Mouse (Mus musculus) frontal cortex, postnatal 14 days (tissue): ENCODE measurements around the gene Rps7.

ENCODE experiments used
- DNase-seq, 2 experiments: peaks; one replicate each; pipeline ENCODE4 v3.0.0; 2022; ENCODE audit warnings: low spot score in 2 of 2

Gene Rps7

GRCm38 (mm10) chr12:28617297-28617696 lies 18.5 kb downstream of the Rps7 start:
- DNase-seq: no peak

GRCm38 (mm10) chr12:28614401-28614800 lies 21.4 kb downstream of the Rps7 start:
- DNase-seq: no peak

DNA sequence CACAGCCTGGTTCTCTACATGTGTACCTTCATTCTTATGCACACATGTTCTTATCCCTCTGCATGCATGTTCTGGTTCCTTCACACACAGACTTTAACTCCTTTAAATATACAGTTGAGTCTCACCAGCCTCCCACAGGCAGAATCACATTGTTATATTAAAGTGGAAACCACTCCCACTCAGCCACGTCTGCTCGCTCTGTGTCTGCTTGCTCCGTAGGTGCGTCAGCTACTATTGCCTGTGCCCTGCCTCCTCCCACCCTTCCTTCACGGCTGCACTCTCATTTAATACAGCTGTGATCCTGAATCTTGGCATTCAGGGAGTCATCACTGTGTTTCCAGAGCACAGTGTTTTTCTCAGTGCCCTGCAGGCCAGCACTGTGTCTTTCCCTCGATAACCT lies 23.4 kb downstream of the Rps7 start:
- peak in 1 of 2 experiments; percentile 22 for DNase-seq

DNA sequence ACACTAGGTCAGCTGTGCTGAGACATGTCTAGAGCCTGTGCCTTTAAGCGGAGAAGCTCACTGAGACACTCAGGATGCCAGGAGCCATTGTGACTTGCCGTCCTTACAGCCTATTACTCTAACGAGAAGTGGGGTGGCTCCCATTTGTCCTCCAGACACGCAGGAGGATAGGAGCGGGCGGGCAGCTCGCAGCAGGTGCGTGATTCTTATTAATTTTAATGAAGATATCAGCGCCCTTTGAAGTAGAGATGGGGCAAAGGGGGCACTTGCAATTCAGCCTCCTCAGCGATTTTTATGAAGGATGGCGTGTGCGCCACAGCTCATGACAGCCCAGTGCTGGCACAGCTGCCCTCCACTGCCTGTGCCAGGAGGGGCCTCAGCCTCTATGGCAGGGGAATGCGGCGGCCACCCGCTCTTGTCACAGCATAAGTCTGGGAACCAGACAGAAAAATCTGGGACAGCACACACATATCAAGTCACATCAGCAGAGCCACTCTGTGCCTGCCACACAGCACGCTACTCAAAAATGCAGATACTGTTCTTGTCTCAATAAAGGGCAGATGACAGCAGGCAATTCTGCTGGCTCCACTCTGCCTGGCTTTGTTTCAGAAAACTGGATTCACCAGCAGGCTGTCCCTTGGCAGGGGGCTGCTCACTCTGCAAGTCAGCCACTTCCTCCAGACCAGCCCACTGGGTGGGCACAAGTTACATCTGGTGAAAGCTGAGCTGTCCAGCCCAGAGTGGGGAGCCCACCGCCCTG lies 28.0 kb downstream of the Rps7 start:
- DNase-seq: peak; percentile 26 to 43

DNA sequence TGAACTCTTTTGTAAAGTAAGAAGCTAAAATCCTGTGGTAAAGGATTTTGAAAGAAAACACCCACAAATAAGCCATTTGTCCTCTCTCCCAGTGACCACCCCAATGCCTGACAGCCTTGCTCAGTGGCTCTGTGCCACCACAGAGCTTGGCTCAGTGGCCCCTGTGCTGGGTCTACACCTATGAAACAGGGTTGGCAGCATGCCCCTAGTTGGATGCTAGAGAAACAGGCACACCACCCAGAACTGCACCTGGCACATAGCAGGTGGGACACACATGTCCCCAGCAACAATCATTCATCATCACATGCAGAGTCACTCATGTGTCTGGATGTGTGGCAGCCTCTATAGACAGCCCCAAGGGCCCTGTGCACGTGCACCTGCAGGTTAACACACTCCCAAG lies 32.3 kb downstream of the Rps7 start:
- no peak for DNase-seq

GRCm38 (mm10) chr12:28602259-28602658 lies 33.5 kb downstream of the Rps7 start:
- DNase-seq: no peak

DNA sequence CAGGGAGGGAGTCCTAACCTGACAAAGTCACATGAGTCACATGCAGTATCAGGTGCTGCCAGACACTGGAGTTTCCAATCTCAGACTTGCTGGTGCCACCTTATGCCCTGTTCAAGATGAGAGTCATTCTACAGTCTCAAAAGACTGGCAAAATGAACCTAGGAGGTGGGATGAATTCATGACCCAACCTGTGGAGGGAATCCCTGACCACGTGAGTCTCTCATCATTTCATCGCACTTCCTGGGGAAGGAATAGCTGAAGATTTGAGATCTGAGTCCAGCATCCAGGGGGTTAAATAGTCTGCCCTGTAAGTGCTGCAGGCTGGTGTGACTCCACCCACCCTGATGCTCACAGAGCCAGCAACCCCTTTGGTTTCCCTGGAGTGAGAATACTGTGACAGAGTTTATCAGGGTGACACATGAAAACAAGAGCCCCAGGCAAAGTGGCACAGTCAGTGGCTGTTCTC lies 37.2 kb downstream of the Rps7 start:
- no peak for DNase-seq

DNA sequence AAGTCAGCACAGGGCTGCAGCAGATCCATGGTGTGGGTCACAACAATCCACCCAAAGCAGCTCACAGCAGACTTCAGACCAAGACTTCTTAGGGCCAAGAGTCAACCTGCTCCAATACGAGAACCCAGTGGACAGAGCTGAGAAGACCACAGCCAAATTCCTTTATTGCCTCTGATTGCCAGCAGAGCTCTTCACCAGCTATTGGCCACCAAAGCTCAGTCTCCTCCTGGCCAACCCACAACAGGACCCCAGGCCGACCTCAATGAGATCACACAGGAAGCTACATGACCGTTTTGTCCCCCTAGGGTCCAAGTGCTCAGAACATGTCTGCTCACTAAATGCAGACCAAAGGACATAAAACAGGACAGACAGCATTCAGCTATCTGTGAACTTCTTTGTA lies 37.6 kb downstream of the Rps7 start:
- DNase-seq: no peak

- no peak for DNase-seq
Measured at GRCm38 (mm10) chr12:28597699-28598098, 38.1 kb downstream of the Rps7 start.

GRCm38 (mm10) chr12:28596851-28597250 lies 38.9 kb downstream of the Rps7 start:
- DNase-seq: no peak

DNA sequence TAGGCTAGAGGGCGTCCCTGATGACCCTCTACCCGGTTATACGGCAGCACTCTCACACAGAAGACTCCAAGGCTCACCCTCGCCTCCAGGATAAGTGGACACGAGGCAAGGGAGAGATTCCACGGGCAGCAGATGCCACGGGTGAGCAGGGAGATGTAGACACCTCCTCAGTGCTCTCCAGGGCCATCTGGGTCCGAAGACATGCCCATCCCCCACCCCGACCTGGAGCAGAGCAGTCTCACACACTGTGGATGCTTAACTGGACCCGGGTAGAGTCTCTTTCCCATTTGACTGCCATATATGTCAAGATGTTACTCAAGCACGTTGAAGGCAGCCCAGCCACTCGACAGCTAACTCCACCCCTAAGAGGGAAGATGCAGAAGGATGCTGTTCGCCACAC lies 45.3 kb downstream of the Rps7 start:
- DNase-seq: no peak

DNA sequence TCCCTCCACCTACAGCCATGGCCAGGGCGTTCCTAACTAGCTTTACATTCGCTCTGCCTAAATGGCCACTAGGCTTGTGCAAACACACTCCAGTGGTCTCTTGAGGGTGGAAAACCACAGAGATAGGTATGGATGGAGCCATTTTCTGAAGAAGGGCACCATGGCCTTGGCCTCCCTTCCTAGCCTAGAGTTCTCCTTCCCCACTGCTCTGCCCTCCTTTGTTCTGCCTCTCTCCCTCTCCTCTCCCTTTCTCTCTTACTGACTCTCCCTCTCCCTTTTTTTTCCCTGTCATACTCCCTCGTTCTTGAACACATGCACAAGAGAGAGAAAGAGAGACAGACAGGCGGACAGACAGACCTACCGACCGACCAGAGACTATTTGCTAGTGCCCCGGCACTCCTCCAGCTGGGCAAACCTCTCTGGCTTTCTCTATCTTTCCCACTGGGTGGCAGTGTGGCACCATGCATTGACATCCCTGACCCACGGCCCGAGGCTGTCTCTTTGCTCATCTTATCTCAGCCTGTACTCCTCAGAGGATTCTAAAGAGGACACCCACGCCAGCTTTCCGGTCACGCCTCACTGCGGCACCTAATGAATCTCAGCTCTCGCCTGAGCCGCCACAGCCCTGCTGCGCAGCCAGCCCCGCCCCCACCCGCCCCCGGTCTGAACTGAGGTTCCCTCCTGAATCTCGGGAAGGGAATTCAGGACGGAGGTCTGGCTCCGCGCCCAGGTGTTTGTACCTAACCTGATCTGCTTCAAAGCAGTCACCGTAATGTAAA lies 46.5 kb downstream of the Rps7 start:
- DNase-seq: peak; percentile 86 to 91

GRCm38 (mm10) chr12:28587949-28588348 lies 47.8 kb downstream of the Rps7 start:
- DNase-seq: peak; percentile 62 to 79

DNA sequence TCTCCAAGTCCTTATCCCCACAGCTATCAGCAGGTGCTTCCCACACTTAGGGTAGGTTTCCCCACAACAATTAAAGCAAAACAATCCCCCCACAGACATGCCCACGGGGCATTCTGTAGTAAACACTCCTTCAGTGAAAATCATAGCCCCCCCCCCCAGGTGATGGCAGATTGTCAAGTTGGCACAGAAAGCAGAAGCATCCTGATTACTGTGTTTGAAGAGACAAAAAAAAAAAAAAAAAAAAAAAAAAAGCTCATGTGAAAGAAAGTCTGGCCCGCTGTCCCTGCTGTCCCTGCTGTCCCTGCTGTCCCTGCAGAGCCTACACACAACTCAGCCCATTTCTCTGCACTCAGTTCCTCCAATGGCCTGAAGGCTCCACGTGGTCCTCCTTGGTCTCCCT lies 51.7 kb downstream of the Rps7 start:
- DNase-seq: no peak

DNA sequence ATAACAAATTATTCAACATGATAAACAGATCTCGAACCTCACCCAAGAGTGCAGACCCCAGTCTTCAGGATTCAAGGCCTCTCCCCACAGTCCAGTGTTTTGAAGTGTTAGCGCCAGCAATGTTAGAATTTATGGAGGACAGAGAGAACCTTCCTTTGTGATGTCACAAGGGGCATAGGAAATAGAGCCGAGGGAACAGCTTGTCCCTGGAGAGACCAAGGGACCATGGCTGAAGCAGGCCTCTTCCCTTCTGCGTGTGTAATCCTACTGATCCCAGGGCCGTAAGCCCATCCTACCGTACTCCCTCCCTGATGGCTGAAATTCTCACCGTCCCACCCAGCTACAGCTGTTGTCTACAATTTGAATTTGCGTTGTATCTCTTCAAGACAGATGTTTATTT lies 53.3 kb downstream of the Rps7 start, which contains the start of gene Allc:
Allc (minus strand) TSS at position 101 of the 400 bp plus-strand sequence.
- DNase-seq: no peak
